Mouse (Mus musculus) CD8-positive naive resting alpha-beta T cell, adult 2 months (primary cell): ENCODE results near the gene Nek5.

Experiments used
- DNase-seq, 2 experiments: peaks; one replicate each; pipeline ENCODE4 v3.0.0; 2022; ENCODE audit warnings: low read depth in 2 of 2, low spot score in 2 of 2

Nek5 gene

GRCm38 (mm10) chr8:22091568-22091967 lies 33.3 kb downstream of the Nek5 start:
- DNase-seq, result no peak

GRCm38 (mm10) chr8:22089226-22089625 lies 35.6 kb downstream of the Nek5 start:
- DNase-seq, result no peak

- no peak for DNase-seq
These were observed 45.4 kb downstream of the Nek5 start for GRCm38 (mm10) chr8:22079313-22080007.

- DNase-seq, result no peak
These were observed 63.7 kb downstream of the Nek5 start for GRCm38 (mm10) chr8:22061126-22061525.

GRCm38 (mm10) chr8:22060446-22060889 lies 64.4 kb downstream of the Nek5 start, which contains the start of gene Alg11:
TSS of gene Alg11 (plus strand) at chr8:22060721.
- peak; percentile 87 for DNase-seq

GRCm38 (mm10) chr8:22059821-22060445 lies 64.9 kb downstream of the Nek5 start, which contains the start of gene Atp7b:
TSS of gene Atp7b (minus strand) at chr8:22060305.
- DNase-seq, result peak in 1 of 2 experiments; percentile 42

- DNase-seq, result no peak
These were observed 65.6 kb downstream of the Nek5 start for GRCm38 (mm10) chr8:22059153-22059738.

GRCm38 (mm10) chr8:22058368-22058767 lies 66.5 kb downstream of the Nek5 start:
- DNase-seq, result no peak

GRCm38 (mm10) chr8:22056850-22057249 lies 68.0 kb downstream of the Nek5 start:
- DNase-seq, result no peak

GRCm38 (mm10) chr8:22055492-22055877 lies 69.4 kb downstream of the Nek5 start:
- no peak for DNase-seq

- no peak for DNase-seq
These were observed 70.0 kb downstream of the Nek5 start for GRCm38 (mm10) chr8:22054674-22055491.

GRCm38 (mm10) chr8:22047699-22048464 lies 77.0 kb downstream of the Nek5 start:
- DNase-seq, result peak; percentile 3 to 26

GRCm38 (mm10) chr8:22043706-22044105 lies 81.1 kb downstream of the Nek5 start:
- no peak for DNase-seq

- DNase-seq, result no peak
These were observed 82.3 kb downstream of the Nek5 start for GRCm38 (mm10) chr8:22042515-22042914.

- no peak for DNase-seq
These were observed 84.7 kb downstream of the Nek5 start for GRCm38 (mm10) chr8:22040153-22040509.

GRCm38 (mm10) chr8:22039468-22040152 lies 85.2 kb downstream of the Nek5 start:
- no peak for DNase-seq

- no peak for DNase-seq
These were observed 87.8 kb downstream of the Nek5 start for GRCm38 (mm10) chr8:22037022-22037421.

- DNase-seq, result no peak
These were observed 88.7 kb downstream of the Nek5 start for GRCm38 (mm10) chr8:22036137-22036536.

GRCm38 (mm10) chr8:22030990-22031389 lies 93.9 kb downstream of the Nek5 start:
- DNase-seq, result no peak

GRCm38 (mm10) chr8:22028973-22029372 lies 95.9 kb downstream of the Nek5 start:
- no peak for DNase-seq
